ENCODE assay signal across 8 mouse cellular contexts in genomic region chr4:41390122-41390521, GRCm38 (mm10). TPM values are rescaled to one million over a fixed set of nuclear protein-coding genes. Genes with fewer than 3 reads are reported as not detected.
DNase-seq lines count a peak whose midpoint lies in the region; ATAC-seq and TF ChIP-seq lines count a peak whose summit lies in the region.

No protein-coding gene starts in this region.

- H3K9ac ChIP-seq in ES-E14 (ENCODE audit: insufficient read depth, low read depth, low read length, poor library complexity, severe bottlenecking): no peak overlapping the region
- H3K9ac ChIP-seq in heart, embryonic 13.5 days: no peak overlapping the region

- WGBS in heart, embryonic 13.5 days: 18% methylated on average over 3 of the region's 3 CpGs

- no peaks in the 10 kb centered on the region for H3K4me1 ChIP-seq in ES-E14 (ENCODE audit: control insufficient read depth in 2 of 2, insufficient read depth in 2 of 2, low read length in 2 of 2, poor library complexity in 1 of 2)
- peaks cover 27% of the 10 kb centered on the region for H3K4me1 ChIP-seq in bone marrow macrophage, adult 2 months (ENCODE audit: control insufficient read depth, insufficient read depth, low read length)
- peaks cover 8% of the 10 kb centered on the region for H3K4me1 ChIP-seq in heart, embryonic 13.5 days

- no peak for TF ChIP-seq POLR2A in bone marrow macrophage, adult 2 months (IDR thresholded peaks at IDR 0.05; ENCODE audit: borderline replicate concordance, low read depth, low read length)

- H3K9me3 ChIP-seq in ES-E14 (ENCODE audit: control insufficient read depth, insufficient read depth, low read depth, low read length): no peaks in the 10 kb centered on the region
- no peaks in the 10 kb centered on the region for H3K9me3 ChIP-seq in heart, embryonic 13.5 days

- in situ Hi-C loops in ES-E14 (cut with MboI; ENCODE audit: low sequenced_read_pairs in 2 of 2, unreplicated experiment in 2 of 2): no loop called here

- H3K27ac ChIP-seq in ES-E14 (ENCODE audit: insufficient read depth, low read depth, low read length, poor library complexity, severe bottlenecking): no peak overlapping the region
- H3K27ac ChIP-seq in bone marrow macrophage, adult 2 months (ENCODE audit: insufficient read depth, low read depth, low read length): no peak overlapping the region
- H3K27ac ChIP-seq in heart, embryonic 13.5 days (replicated peaks): no peak overlapping the region

- DNase-seq in ES-E14 (ENCODE audit: low read depth, low spot score): peak; percentile 55
- DNase-seq in layer of hippocampus, adult 18-20 months (ENCODE audit: low spot score in 2 of 2): peak; percentile 65 to 91
- peak; percentile 72 to 77 for DNase-seq in lung, adult 18-20 months
- DNase-seq in retina, embryonic 14.5 days (ENCODE audit: low spot score): peak; percentile 91
- DNase-seq in thymus, postnatal 4 days: peak; percentile 83

- peak overlapping the region; percentile 49; the same call in 1 of the 2 replicates for H3K4me2 ChIP-seq in heart, embryonic 13.5 days

- no peak overlapping the region for H3K4me3 ChIP-seq in ES-E14 (ENCODE audit: insufficient read depth in 1 of 2, low read depth in 1 of 2, low read length in 2 of 2, poor library complexity in 1 of 2, severe bottlenecking in 1 of 2)
- H3K4me3 ChIP-seq in bone marrow macrophage, adult 2 months (ENCODE audit: insufficient read depth, low read length): no peak overlapping the region
- H3K4me3 ChIP-seq in heart, embryonic 13.5 days: no peak overlapping the region

- peak; percentile 49 for ATAC-seq in erythroblast, adult 5-6 weeks (replicated peaks; ENCODE audit: low FRiP score, poor library complexity, severe bottlenecking)
- ATAC-seq in heart, embryonic 13.5 days (ENCODE audit: extremely low read depth, insufficient number of reproducible peaks, low FRiP score, low TSS enrichment): no peak

- H3K36me3 ChIP-seq in ES-E14 (ENCODE audit: control insufficient read depth, insufficient read depth, low read length, poor library complexity, severe bottlenecking): peaks cover 31% of the 10 kb centered on the region
- peaks cover 87% of the 10 kb centered on the region for H3K36me3 ChIP-seq in heart, embryonic 13.5 days

- TF ChIP-seq CTCF in bone marrow macrophage, adult 2 months (IDR thresholded peaks at IDR 0.05; ENCODE audit: low read depth, low read length): peak; percentile 75

- no peaks in the 10 kb centered on the region for H3K27me3 ChIP-seq in heart, embryonic 13.5 days (replicated peaks)

TF ChIP-seq in ES-E14, 5 proteins besides CTCF, POLR2A, EP300 and RAD21:
- TF ChIP-seq HCFC1 (IDR thresholded peaks at IDR 0.05; ENCODE audit: borderline replicate concordance, insufficient read depth, low read length) (no peak), ZC3H11A (IDR thresholded peaks at IDR 0.05; ENCODE audit: borderline replicate concordance, low read depth, low read length) (peak; percentile 36; the same call in 1 of the 2 replicates)

RNA-seq across cellular contexts. Expression of gene Ubap1, which starts 41.3 kb away (rescaled TPM):
- total RNA-seq in ES-E14 (2012; rRNA removed): 24.3 and 27.5 TPM in 2 replicates
- 106 and 116 TPM in 2 replicates for polyA plus RNA-seq in bone marrow macrophage, adult 2 months (2012; ENCODE audit: insufficient read depth, insufficient read length, missing spikeins)
- 96.8 and 109 TPM in 2 replicates for total RNA-seq in erythroblast, adult 5-6 weeks (2015; ENCODE audit: low replicate concordance)
- total RNA-seq in erythroblast, adult 5-6 weeks (2017; ENCODE audit: low replicate concordance): 201 and 217 TPM in 2 replicates
- 40.1 and 46.2 TPM in 2 replicates for polyA plus RNA-seq in heart, embryonic 13.5 days (2015; fragmentation: Nextera tagmentation; extraction: Ambion mirVana)
- 10 to 100 TPM; 53.7 to 54.0 TPM for total RNA-seq in layer of hippocampus, adult 18-20 months (2021)
